Mouse (Mus musculus) heart, embryonic 14.5 days (tissue): ENCODE measurements around the gene Gm17190. TPM values are rescaled to one million over a fixed set of nuclear protein-coding genes. Genes with fewer than 3 reads are reported as not detected.
"Not testable (repeated sequence)": the region's sequence is repeated elsewhere in the genome, so short reads cannot be mapped to it uniquely, and the experiment has no call there.

ENCODE experiments used
- ATAC-seq: fragments of 200-750 bp; cut with Nextera tagmentation; 2 replicates; pipeline ENCODE4 v1.8.0; 2017; ENCODE audit warnings: low read depth, moderate TSS enrichment; ENCODE audit not compliant: insufficient number of reproducible peaks, insufficient read depth, low FRiP score
- H3K27ac ChIP-seq, 2 experiments: fragments of 200-500 bp in 1 of 2; fragments of 300-500 bp in 1 of 2; sonication (generic) in 1 of 2; replicated peaks in 1 of 2; 2 replicates each; pipeline ENCODE4 v1.5.1; 2012 to 2014; ENCODE audit warnings: low read depth in 2 of 2, low read length in 2 of 2, control low read depth in 1 of 2, mild to moderate bottlenecking in 1 of 2, mixed read lengths in 1 of 2; ENCODE audit not compliant: control insufficient read depth in 1 of 2, insufficient read depth in 1 of 2
- H3K27me3 ChIP-seq: fragments of 300-500 bp; sonication (generic); 2 replicates; pipeline ENCODE4 v1.6.1; 2014; ENCODE audit warnings: mild to moderate bottlenecking, low read length, control low read depth; ENCODE audit not compliant: control insufficient read depth, insufficient read depth
- H3K36me3 ChIP-seq: fragments of 300-500 bp; sonication (generic); 2 replicates; pipeline ENCODE4 v1.6.1; 2014; ENCODE audit warnings: mild to moderate bottlenecking, control low read depth, low read length, mixed read lengths; ENCODE audit not compliant: control insufficient read depth, insufficient read depth
- H3K4me1 ChIP-seq, 2 experiments: fragments of 200-500 bp in 1 of 2; fragments of 300-500 bp in 1 of 2; sonication (generic) in 1 of 2; 2 replicates each; pipeline ENCODE4 v1.6.1; 2012 to 2014; ENCODE audit warnings: low read length in 2 of 2, control low read depth in 1 of 2, mixed read lengths in 1 of 2; ENCODE audit not compliant: control insufficient read depth in 2 of 2, insufficient read depth in 2 of 2
- H3K4me2 ChIP-seq: fragments of 300-500 bp; sonication (generic); 2 replicates; pipeline ENCODE4 v1.6.1; 2014; ENCODE audit warnings: mild to moderate bottlenecking, low read length
- H3K4me3 ChIP-seq, 2 experiments: fragments of 200-500 bp in 1 of 2; fragments of 300-500 bp in 1 of 2; sonication (generic) in 1 of 2; 2 replicates each; pipeline ENCODE4 v1.5.1; 2012 to 2014; ENCODE audit warnings: low read length in 2 of 2, mild to moderate bottlenecking in 2 of 2, control low read depth in 1 of 2, low read depth in 1 of 2, moderate library complexity in 1 of 2; ENCODE audit not compliant: control insufficient read depth in 1 of 2, insufficient read depth in 1 of 2
- H3K9ac ChIP-seq: fragments of 300-500 bp; sonication (generic); 2 replicates; pipeline ENCODE4 v1.6.1; 2014; ENCODE audit warnings: mild to moderate bottlenecking, low read length
- H3K9me3 ChIP-seq: fragments of 300-500 bp; sonication (generic); 2 replicates; pipeline ENCODE4 v1.6.1; 2016; ENCODE audit warnings: low read length, control low read depth; ENCODE audit not compliant: control insufficient read depth
- WGBS: fragments of 180-500 bp; shearing (Covaris S2); extraction: QIAGEN DNeasy Blood & Tissue Kit; methylation state at CpG from one replicate; pipeline ENCODE4 v1.1.7; 2014; 5-methylcytosine and 5-hydroxymethylcytosine counted together
- polyA plus RNA-seq: library from polyadenylated mRNA; unstranded; fragments of >200 nt; fragmentation: Nextera tagmentation; extraction: Ambion mirVana; gene quantifications from 2 replicates; pipeline ENCODE4 v1.2.1, GENCODE M21; 2014

Gene Gm17190
- not detected in 2 replicates for polyA plus RNA-seq

DNA sequence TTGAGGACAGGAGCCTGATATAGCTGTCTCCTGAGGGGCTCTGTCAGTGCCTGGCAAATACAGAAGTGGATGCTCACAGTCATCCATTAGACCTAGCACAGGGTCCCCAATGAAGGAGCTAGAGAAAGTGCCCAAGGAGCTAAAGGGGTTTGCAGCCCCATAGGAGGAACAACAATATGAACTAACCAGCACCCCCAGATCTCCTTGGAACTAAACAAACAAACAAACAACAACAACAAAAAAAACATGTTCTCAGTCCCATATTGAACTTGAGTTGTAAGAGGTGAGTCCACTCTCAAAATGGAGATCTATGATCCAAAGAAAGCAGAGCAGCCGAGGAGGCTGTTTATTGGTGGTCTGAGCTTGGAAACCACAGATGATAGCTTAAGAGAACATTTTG is at the start of gene Gm17190:
TSS of gene Gm17190 (plus strand) at position 301 of the 400 bp plus-strand sequence.
- H3K4me2 ChIP-seq, H3K4me1 ChIP-seq, H3K4me3 ChIP-seq, H3K9me3 ChIP-seq, ATAC-seq, H3K36me3 ChIP-seq, H3K27ac ChIP-seq, H3K9ac ChIP-seq, H3K27me3 ChIP-seq: not testable (repeated sequence)
- WGBS, result 87% methylated on average over 1 of the region's 1 CpGs

DNA sequence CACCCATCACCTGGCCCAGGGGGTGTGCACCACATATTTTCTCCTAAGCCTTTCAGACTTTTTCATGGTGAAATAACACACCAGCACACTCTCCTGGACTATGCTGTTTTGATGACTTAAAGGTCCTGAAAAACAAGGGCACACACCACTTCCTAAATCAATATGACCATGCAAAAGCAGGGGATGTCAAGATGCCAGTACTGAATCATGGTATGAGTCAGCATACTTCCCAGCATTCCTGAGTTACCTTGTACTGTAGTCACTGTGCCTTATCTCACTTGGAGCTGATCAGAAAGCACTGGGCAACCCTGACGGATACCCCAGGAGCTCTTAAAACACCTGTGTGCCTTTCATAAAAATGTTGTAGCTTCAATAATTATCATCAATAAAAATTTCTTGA is 42.3 kb upstream of the Gm17190 start:
- H3K4me3 ChIP-seq, result no peak overlapping the region
- 24% methylated on average over 1 of the region's 1 CpGs for WGBS

DNA sequence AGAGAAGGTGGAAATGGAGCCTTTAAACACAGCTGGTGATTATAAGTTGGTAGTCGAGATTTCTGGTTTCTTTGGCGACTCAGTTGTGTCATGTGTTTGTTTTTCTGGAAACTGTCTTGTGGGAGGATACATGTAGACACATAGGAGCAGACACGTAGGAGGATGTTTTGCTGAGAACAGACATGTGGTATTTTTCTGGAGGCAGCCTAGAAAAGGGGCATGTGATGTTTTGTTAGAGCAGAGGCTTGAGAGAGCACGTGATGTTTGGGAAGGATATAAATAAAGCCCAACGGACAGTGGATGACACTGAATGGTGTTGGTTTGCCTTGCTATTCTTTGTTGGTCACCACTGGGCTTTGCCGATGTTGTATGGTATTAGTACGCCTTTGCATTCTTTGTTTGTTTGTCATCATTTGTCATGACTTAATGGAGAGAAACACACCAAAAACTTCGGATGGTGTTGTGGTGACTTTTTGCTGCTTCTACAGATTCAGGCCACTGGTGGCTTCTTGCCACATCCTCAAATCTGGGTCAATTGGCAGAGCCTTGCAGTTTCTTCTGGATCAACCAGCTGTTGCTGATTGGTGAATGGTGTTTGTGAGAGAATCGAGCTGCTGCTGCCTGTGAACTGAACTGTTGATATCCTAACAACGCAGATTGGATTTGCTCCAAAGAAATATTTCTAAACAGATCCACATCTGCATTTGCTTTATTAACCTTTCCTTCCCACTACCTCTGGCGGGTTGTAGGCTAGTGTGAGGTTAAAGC is 41.4 kb upstream of the Gm17190 start:
- no peak overlapping the region for H3K4me3 ChIP-seq
- no peak for ATAC-seq

More for the DNA sequence above, 42.3 kb upstream of the Gm17190 start:
- Histone ChIP-seq H3K27me3 (no peaks in the 10 kb centered on the region), H3K36me3 (no peaks in the 10 kb centered on the region), H3K9ac (no peak overlapping the region), H3K9me3 (0 out of 2 replicates have a peak, but pooled peaks cover 3% of the 10 kb centered on the region), H3K27ac (no peak overlapping the region), H3K4me1 (no peaks in the 10 kb centered on the region), H3K4me2 (no peak overlapping the region)
- ATAC-seq, result no peak

DNA sequence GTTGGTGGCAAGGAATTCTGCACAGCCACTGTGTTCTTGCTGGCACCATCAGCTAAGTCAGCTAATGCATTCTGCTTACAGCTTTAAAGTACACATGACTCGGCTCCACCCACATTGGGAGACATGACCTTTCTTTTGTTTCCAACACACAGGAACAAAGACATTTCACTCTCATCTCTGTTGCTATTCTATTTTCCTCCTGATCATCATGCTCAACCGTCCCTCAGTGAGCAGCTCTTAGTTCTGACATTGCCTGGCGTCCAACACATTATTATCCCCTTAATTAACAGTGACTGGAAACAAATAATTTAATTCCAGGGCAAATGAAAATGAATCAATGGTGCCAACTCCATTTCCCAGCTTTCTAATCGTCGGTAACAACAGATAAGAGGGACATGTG is 36.5 kb upstream of the Gm17190 start:
- Histone ChIP-seq H3K4me1 (no peaks in the 10 kb centered on the region), H3K4me3 (no peak overlapping the region), H3K27ac (no peak overlapping the region), H3K4me2 (no peak overlapping the region), H3K27me3 (no peaks in the 10 kb centered on the region), H3K9me3 (0 out of 2 replicates have a peak, but pooled peaks cover 3% of the 10 kb centered on the region), H3K36me3 (no peaks in the 10 kb centered on the region), H3K9ac (no peak overlapping the region)
- ATAC-seq, result no peak
- 65% methylated on average over 5 of the region's 5 CpGs for WGBS

More for the DNA sequence above, 41.4 kb upstream of the Gm17190 start:
- Histone ChIP-seq H3K27me3 (no peaks in the 10 kb centered on the region), H3K4me1 (no peaks in the 10 kb centered on the region), H3K36me3 (no peaks in the 10 kb centered on the region), H3K4me2 (no peak overlapping the region), H3K27ac (no peak overlapping the region), H3K9me3 (0 out of 2 replicates have a peak, but pooled peaks cover 3% of the 10 kb centered on the region), H3K9ac (no peak overlapping the region)
- 73% methylated on average over 11 of the region's 11 CpGs for WGBS

DNA sequence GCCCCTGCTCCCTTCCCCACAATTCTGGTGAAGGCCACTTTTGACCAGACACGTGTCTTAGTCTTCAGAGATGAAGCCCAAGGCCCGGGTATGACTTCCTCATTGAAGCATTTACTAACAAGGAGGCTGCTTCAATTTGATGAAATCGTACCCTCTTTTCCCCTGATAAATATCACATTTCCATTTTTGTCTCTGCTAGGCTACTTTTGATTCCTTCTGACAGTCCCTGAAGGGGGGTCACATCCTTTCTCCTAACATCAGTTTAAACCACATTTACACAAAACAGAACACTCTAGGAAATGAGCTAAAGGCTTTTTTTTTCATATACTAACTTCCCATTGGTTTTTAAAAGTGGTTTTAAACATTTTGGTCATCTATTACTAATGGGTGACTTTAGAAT is 29.1 kb upstream of the Gm17190 start:
- H3K27ac ChIP-seq, result no peak overlapping the region
- H3K9ac ChIP-seq, result no peak overlapping the region
- WGBS, result 74% methylated on average over 3 of the region's 3 CpGs
- no peaks in the 10 kb centered on the region for H3K9me3 ChIP-seq
- no peak overlapping the region for H3K4me2 ChIP-seq
- H3K4me1 ChIP-seq, result no peaks in the 10 kb centered on the region
- no peaks in the 10 kb centered on the region for H3K27me3 ChIP-seq
- H3K4me3 ChIP-seq, result no peak overlapping the region
- no peaks in the 10 kb centered on the region for H3K36me3 ChIP-seq
- ATAC-seq, result no peak

DNA sequence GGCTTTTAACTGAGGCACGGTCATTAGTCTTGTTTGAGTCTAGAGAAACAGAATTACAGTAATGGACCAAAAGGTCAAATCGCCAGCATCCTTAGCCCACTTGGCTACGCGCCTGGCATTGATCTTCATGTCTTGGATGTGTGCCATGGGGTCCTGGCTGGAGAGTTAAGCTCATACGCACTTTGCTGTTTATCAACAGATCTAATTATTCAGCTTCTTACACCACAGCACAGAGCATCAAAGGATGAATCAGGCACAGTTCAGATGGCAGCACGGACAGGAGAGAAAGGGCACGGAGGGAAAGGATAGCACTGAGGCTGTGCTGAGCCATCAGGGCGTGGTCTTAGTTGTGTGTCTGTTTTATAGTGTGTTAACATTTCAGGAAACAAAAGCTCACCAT is 8.3 kb upstream of the Gm17190 start:
- H3K4me1 ChIP-seq, result no peaks in the 10 kb centered on the region
- no peaks in the 10 kb centered on the region for H3K27me3 ChIP-seq
- H3K9ac ChIP-seq, result no peak overlapping the region
- H3K4me2 ChIP-seq, result no peak overlapping the region
- H3K9me3 ChIP-seq, result no peaks in the 10 kb centered on the region
- no peak overlapping the region for H3K27ac ChIP-seq
- no peaks in the 10 kb centered on the region for H3K36me3 ChIP-seq
- WGBS, result 65% methylated on average over 8 of the region's 8 CpGs
- no peak for ATAC-seq
- no peak overlapping the region for H3K4me3 ChIP-seq

DNA sequence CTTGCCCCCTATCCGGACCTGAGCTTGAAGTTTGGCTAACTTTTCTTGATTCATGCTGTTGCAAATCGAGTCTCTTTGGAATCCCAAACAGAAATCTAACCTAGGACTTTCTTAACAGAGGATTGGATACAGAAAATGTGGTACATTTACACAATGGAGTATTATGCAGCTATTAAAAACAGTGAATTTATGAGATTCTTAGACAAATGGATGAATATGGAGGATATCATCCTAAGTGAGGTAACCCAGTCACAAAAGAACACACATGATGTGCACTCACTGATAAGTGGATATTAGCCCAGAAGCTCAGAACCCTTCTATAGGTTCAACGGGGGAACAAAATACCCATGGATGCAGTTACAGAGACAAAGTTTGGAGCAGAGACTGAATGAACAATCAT is 578 bp upstream of the Gm17190 start, which contains the start of gene Gm20075:
TSS of gene Gm20075 (minus strand) at position 101 of the 400 bp plus-strand sequence.
- H3K4me3 ChIP-seq, ATAC-seq, H3K4me2 ChIP-seq, H3K9me3 ChIP-seq, H3K36me3 ChIP-seq, H3K9ac ChIP-seq, H3K27me3 ChIP-seq, H3K4me1 ChIP-seq, H3K27ac ChIP-seq: not testable (repeated sequence)
- 75% methylated on average over 3 of the region's 3 CpGs for WGBS
